Mouse (Mus musculus) CH12F3 (cell line): ENCODE results near the gene Nudt8.
"Not testable (repeated sequence)": the region's sequence is repeated elsewhere in the genome, so short reads cannot be mapped to it uniquely, and the experiment has no call there.

ENCODE experiments used
- in situ Hi-C: fragments of 300-500 bp; cut with MboI; formaldehyde crosslinking; loops from 2 replicates; pipeline ENCODE4 v1.14.3; 2020; ENCODE audit warnings: low sequenced_read_pairs

Gene Nudt8

DNA sequence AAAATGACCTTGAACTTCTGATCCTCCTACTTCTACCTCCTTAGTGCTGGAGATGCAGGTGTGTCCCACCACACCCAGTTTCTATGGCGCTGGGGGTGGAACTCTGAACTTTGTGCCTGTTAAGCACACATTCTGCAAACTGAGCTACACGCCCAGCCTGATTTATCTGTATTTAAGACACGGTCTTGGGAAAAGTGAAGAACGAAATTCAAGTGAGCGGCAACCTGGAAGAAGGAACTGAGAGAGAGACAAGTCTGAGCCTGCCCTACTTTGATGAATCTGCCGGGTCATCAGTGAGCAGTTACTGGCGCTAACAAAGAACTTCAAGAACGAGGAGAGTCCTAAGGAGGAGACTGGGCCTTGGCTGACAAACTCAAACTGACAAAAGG is 46.5 kb downstream of the Nudt8 start:
- in situ Hi-C loops, result no loop called here

DNA sequence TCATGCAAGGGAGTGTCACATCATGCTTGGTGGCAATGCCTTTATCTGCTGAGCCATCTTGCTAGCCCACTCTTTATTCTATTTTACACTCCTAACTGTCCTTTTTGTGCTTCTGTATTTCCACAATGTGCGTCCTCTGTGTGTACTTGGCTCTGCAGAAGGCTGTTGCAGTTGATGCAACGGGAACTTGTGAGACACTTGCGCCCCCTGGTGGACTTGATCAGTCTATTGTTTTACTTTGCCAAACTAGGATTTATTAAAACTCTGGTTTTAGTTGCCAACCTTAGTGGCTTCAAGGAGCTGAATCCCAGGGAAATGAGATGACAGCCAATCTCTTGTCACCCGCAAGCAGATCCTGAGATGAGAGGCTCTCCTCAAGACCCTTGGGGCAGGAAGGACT is 47.5 kb downstream of the Nudt8 start:
- in situ Hi-C loops, result no loop called here

DNA sequence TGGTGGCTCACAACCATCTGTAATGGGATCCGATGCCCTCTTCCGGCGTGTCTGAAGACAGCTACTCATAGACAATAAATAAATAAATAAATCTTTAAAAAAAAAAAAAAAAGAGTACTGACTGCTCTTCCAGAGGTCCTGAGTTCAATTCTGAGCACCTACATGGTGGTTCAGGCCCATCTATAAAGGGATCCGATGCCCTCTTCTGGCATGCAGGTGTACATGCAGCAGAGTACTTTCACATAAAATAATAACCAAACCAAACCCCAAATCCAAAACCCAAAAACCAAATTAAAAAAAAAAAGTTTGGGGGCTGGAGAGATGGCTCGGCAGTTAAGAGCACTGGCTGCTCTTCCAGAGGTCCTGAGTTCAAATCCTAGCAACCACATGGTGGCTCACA is 48.7 kb downstream of the Nudt8 start:
- in situ Hi-C loops, result not testable (repeated sequence)

- in situ Hi-C loops, result no loop called here
These were observed 50.6 kb downstream of the Nudt8 start for GRCm38 (mm10) chr19:4051016-4051415.
